Mouse (Mus musculus) midbrain, embryonic 15.5 days (tissue): ENCODE data around the gene Exog. TPM values are rescaled to one million over a fixed set of nuclear protein-coding genes. Genes with fewer than 3 reads are reported as not detected.

Source experiments
- ATAC-seq: fragments of 200-750 bp; cut with Nextera tagmentation; replicated peaks from 2 replicates; pipeline ENCODE4 v1.8.0; 2017; ENCODE audit warnings: moderate TSS enrichment
- H3K27ac ChIP-seq: fragments of 300-500 bp; sonication (generic); 2 replicates; pipeline ENCODE4 v1.5.1; 2015; ENCODE audit warnings: mild to moderate bottlenecking, inconsistent platforms
- H3K27me3 ChIP-seq: fragments of 300-500 bp; sonication (generic); replicated peaks from 2 replicates; pipeline ENCODE4 v1.6.1; 2015; ENCODE audit warnings: inconsistent platforms
- H3K36me3 ChIP-seq: fragments of 300-500 bp; sonication (generic); replicated peaks from 2 replicates; pipeline ENCODE4 v1.6.1; 2015; ENCODE audit warnings: inconsistent platforms
- H3K4me1 ChIP-seq: fragments of 300-500 bp; sonication (generic); 2 replicates; pipeline ENCODE4 v1.6.1; 2015; ENCODE audit warnings: inconsistent platforms
- H3K4me2 ChIP-seq: fragments of 300-500 bp; sonication (generic); 2 replicates; pipeline ENCODE4 v1.6.1; 2015; ENCODE audit warnings: inconsistent platforms, mild to moderate bottlenecking, moderate library complexity
- H3K4me3 ChIP-seq: fragments of 300-500 bp; sonication (generic); 2 replicates; pipeline ENCODE4 v1.5.1; 2015; ENCODE audit warnings: mild to moderate bottlenecking, inconsistent platforms
- H3K9ac ChIP-seq: fragments of 300-500 bp; sonication (generic); 2 replicates; pipeline ENCODE4 v1.6.1; 2015; ENCODE audit warnings: mild to moderate bottlenecking, inconsistent platforms
- H3K9me3 ChIP-seq: fragments of 300-500 bp; sonication (generic); 2 replicates; pipeline ENCODE4 v1.6.1; 2016; ENCODE audit warnings: inconsistent platforms
- WGBS: fragments of 180-500 bp; shearing (Covaris S2); methylation state at CpG from one replicate; pipeline ENCODE4 v1.1.7; 2015; ENCODE audit warnings: mixed read lengths; 5-methylcytosine and 5-hydroxymethylcytosine counted together
- polyA plus RNA-seq: library from polyadenylated mRNA; unstranded; fragments of >200 nt; fragmentation: Nextera tagmentation; extraction: Ambion mirVana; gene quantifications from 2 replicates; pipeline ENCODE4 v1.2.1, GENCODE M21; 2015

The Exog gene
- polyA plus RNA-seq, 1 experiment from 2014 or later, result 53.4 TPM

DNA sequence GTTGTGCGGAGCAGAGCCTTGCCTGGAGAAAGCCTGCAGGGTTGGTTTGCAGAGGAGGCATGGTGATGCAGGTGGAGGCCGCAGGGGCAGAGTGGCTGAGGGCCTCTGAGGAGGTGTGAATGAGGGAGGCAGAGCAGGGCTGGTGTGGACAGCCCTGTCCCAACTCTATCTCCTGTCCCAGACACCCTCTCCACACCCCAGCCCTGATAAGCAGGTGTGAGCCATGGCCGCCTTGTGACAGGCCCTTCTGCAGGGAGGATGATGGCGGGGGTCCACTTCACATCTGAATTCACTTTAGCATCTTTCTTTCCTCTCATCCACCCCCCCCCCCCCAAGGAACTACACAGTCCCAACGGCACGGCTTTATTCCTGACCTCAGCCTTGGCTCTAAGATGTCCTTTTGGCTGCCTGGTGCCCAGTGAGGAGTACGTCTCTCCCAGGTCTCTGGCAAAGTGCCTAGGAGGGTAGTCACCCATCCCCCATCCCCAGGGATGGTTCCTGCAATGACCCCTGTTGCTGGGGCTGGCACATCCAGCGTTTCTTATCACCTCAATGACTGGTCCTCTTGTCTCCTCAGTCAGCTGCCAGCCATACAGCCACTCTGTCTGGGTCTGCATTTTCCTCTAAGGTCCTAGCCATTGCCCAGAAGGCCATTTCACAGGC lies 25.1 kb downstream of the Exog start:
- Histone ChIP-seq H3K36me3 (0 out of 2 replicates have a peak, but pooled peaks cover 5% of the 10 kb centered on the region), H3K9me3 (no peaks in the 10 kb centered on the region), H3K27ac (no peak overlapping the region), H3K4me2 (no peak overlapping the region), H3K4me3 (no peak overlapping the region), H3K9ac (no peak overlapping the region), H3K4me1 (no peaks in the 10 kb centered on the region), H3K27me3 (no peaks in the 10 kb centered on the region)
- ATAC-seq, result no peak
- 83% methylated on average over 8 of the region's 8 CpGs for WGBS

- Histone ChIP-seq H3K4me1 (no peaks in the 10 kb centered on the region), H3K27ac (no peak overlapping the region), H3K4me2 (no peak overlapping the region), H3K9me3 (no peaks in the 10 kb centered on the region), H3K4me3 (no peak overlapping the region), H3K9ac (no peak overlapping the region), H3K27me3 (no peaks in the 10 kb centered on the region), H3K36me3 (no peaks in the 10 kb centered on the region)
- 86% methylated on average over 11 of the region's 11 CpGs for WGBS
- no peak for ATAC-seq
Observed at GRCm38 (mm10) chr9:119472412-119472918, 27.7 kb downstream of the Exog start.

GRCm38 (mm10) chr9:119473011-119473410 lies 28.3 kb downstream of the Exog start:
- H3K4me3 ChIP-seq, result no peak overlapping the region
- no peaks in the 10 kb centered on the region for H3K27me3 ChIP-seq
- no peak overlapping the region for H3K4me2 ChIP-seq
- no peaks in the 10 kb centered on the region for H3K4me1 ChIP-seq
- H3K9ac ChIP-seq, result no peak overlapping the region
- ATAC-seq, result no peak
- WGBS, result 92% methylated on average over 1 of the region's 1 CpGs
- no peaks in the 10 kb centered on the region for H3K36me3 ChIP-seq
- H3K9me3 ChIP-seq, result no peaks in the 10 kb centered on the region
- H3K27ac ChIP-seq, result no peak overlapping the region

DNA sequence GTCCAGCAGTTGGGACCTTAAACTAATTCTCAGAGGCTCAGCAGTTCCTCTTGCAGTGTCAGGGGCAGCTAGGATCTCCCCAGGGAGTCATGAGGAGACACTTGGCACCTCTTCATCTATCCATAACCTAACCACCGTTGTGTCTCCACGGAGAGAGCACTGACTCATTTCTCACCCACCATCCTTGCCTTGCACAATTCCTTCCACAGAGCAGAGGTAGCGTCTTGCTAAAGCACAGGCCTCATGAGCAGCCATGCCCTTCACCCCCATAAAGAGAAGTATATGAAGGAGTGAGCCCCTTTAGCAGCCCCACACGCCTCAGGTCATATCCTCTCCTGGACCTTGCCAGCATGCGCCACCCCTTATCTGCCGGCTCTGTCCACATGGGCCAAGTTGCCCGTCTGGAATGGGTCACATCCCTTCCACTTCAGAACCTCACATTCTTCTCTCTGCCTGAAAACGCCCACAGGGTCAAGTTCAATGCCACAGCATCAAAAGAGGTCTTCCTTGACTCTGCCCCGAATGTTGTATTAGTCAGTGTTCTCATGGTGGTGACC lies 28.9 kb downstream of the Exog start:
- no peaks in the 10 kb centered on the region for H3K27me3 ChIP-seq
- no peaks in the 10 kb centered on the region for H3K36me3 ChIP-seq
- H3K4me2 ChIP-seq, result no peak overlapping the region
- no peak overlapping the region for H3K27ac ChIP-seq
- H3K9ac ChIP-seq, result no peak overlapping the region
- ATAC-seq, result no peak
- no peak overlapping the region for H3K4me3 ChIP-seq
- no peaks in the 10 kb centered on the region for H3K4me1 ChIP-seq
- H3K9me3 ChIP-seq, result no peaks in the 10 kb centered on the region
- 87% methylated on average over 9 of the region's 9 CpGs for WGBS

DNA sequence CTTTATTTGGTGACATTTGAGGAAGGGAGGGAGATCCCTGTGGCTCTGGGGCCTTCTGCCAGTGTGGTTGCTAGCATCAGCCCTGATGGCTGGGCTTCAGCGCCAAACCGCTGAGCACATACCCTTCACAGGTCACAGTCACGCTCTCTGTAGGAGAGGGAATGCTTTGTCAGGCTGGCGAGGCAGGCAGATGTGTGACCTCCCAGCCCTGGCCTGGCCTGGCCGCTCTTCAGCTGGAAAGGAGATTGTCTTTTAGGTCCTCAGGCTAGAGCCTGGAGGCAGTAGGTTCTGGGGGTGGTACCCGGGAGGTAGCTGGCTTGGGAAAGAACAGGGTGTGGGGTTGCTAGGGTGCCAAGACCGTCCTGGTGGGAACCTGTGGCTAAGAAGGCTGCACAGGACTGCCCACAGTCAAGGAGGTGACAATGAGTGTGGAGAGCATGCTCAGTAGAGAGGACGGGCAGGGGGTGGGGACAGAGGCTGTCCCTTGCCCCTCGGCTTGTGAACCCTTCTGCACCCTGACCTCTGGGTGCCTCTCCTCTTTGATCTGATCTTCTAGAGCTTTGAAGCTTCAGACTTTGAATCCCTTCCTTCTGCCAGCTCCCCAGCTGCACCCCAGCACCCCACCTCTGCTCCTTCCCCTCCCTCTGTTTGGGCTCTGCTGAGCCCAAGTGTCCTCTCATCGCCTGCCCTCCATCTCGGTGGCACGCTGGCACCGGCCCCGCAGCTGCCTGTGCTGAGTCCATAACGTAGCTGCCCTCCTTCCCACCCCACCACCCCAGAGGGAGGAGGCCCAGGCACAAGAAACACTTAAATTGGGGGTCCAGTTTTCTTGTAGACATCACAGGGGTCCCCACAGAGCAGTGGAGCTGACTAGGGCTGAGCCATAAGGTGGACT lies 30.2 kb downstream of the Exog start:
- no peaks in the 10 kb centered on the region for H3K4me1 ChIP-seq
- no peak overlapping the region for H3K4me2 ChIP-seq
- H3K27me3 ChIP-seq, result no peaks in the 10 kb centered on the region
- WGBS, result 72% methylated on average over 15 of the region's 15 CpGs
- H3K36me3 ChIP-seq, result no peaks in the 10 kb centered on the region
- H3K27ac ChIP-seq, result no peak overlapping the region
- H3K4me3 ChIP-seq, result no peak overlapping the region
- no peak for ATAC-seq
- H3K9ac ChIP-seq, result no peak overlapping the region
- H3K9me3 ChIP-seq, result no peaks in the 10 kb centered on the region

- H3K4me1 ChIP-seq, result no peaks in the 10 kb centered on the region
- no peak overlapping the region for H3K4me2 ChIP-seq
- no peak for ATAC-seq
- 59% methylated on average over 6 of the region's 6 CpGs for WGBS
- H3K9ac ChIP-seq, result no peak overlapping the region
- no peaks in the 10 kb centered on the region for H3K27me3 ChIP-seq
- H3K36me3 ChIP-seq, result no peaks in the 10 kb centered on the region
- H3K4me3 ChIP-seq, result no peak overlapping the region
- H3K9me3 ChIP-seq, result no peaks in the 10 kb centered on the region
- no peak overlapping the region for H3K27ac ChIP-seq
Observed at GRCm38 (mm10) chr9:119477754-119478153, 33.0 kb downstream of the Exog start.

DNA sequence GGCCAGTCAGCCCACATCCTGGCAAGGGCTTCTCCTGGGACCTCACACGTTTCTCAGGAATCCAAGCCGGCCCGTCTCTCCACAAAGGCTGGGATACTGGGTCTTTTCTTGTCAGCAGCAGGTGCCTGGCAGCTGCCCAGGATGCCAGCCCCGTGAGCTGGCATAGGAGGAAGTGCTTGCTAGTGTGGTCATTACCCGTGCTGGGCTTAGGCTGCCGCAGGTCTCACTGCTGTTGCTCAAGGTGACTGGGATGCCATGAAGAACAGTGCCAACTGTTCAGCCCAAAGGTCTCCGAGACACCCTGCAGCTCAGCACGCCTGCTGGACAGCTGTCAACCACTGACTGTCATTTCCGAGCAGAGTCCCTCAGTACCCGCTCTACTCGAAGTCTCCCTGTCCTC lies 33.6 kb downstream of the Exog start:
- H3K4me1 ChIP-seq, result no peaks in the 10 kb centered on the region
- H3K27me3 ChIP-seq, result no peaks in the 10 kb centered on the region
- no peak overlapping the region for H3K4me3 ChIP-seq
- no peak overlapping the region for H3K4me2 ChIP-seq
- H3K9me3 ChIP-seq, result no peaks in the 10 kb centered on the region
- no peak overlapping the region for H3K9ac ChIP-seq
- WGBS, result 73% methylated on average over 11 of the region's 11 CpGs
- no peaks in the 10 kb centered on the region for H3K36me3 ChIP-seq
- no peak overlapping the region for H3K27ac ChIP-seq
- no peak for ATAC-seq

DNA sequence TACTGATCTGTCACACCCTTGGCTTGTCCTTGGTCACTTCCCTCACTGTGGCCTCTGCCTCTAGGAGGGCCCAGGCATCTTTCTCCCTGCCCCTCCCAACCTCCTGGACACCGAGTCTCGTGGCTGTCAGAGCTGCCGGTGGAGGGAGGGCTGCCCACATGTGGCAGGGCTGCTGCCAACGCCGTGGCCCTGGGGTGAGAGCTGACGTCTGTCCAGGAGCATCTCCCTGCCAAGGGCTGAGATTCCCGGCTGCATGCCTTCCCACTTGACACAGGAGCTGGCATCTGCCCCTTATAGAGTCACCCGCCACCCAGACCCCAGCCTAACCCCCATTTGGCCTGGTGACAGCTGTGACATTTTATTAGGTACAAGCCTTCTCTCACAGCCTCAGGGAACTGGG lies 34.6 kb downstream of the Exog start:
- H3K9ac ChIP-seq, result no peak overlapping the region
- no peak for ATAC-seq

DNA sequence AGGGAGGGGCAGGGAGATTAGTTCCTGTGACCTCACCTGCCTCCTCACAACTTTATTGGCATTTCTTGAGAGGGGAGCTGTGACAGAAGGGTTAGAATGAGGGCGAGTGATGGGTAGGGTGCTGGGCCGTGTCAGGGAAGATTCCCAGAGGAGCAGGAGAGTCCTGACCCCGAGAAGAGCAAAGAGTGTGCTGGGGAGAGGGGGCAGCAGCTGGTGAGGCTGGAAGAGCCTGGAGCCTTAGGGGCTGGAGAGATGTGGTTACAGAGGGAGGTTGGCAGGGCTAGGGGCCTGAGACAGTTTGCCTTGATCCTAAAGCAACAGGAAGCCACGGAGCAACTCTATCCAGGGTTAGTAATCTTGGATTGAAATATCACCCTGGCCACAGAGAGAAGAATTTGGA lies 36.9 kb downstream of the Exog start:
- no peak overlapping the region for H3K4me3 ChIP-seq
- no peaks in the 10 kb centered on the region for H3K36me3 ChIP-seq
- peaks cover 6% of the 10 kb centered on the region; the same call in 1 of the 2 replicates for H3K4me1 ChIP-seq
- no peak overlapping the region for H3K4me2 ChIP-seq
- H3K27me3 ChIP-seq, result no peaks in the 10 kb centered on the region
- no peak overlapping the region for H3K27ac ChIP-seq
- no peak overlapping the region for H3K9ac ChIP-seq
- ATAC-seq, result no peak
- whole genome bisulfite sequencing, result 81% methylated on average over 4 of the region's 4 CpGs
- H3K9me3 ChIP-seq, result no peaks in the 10 kb centered on the region

More for the DNA sequence above, 34.6 kb downstream of the Exog start:
- 65% methylated on average over 8 of the region's 8 CpGs for WGBS
- H3K4me1 ChIP-seq, result peaks cover 6% of the 10 kb centered on the region; the same call in 1 of the 2 replicates
- no peak overlapping the region for H3K27ac ChIP-seq
- no peaks in the 10 kb centered on the region for H3K9me3 ChIP-seq
- no peaks in the 10 kb centered on the region for H3K27me3 ChIP-seq
- no peaks in the 10 kb centered on the region for H3K36me3 ChIP-seq
- H3K4me2 ChIP-seq, result no peak overlapping the region
- no peak overlapping the region for H3K4me3 ChIP-seq

- H3K4me3 ChIP-seq, result no peak overlapping the region
- no peak overlapping the region for H3K9ac ChIP-seq
- H3K27ac ChIP-seq, result no peak overlapping the region
- H3K36me3 ChIP-seq, result no peaks in the 10 kb centered on the region
- no peak for ATAC-seq
- H3K27me3 ChIP-seq, result no peaks in the 10 kb centered on the region
- peaks cover 6% of the 10 kb centered on the region; the same call in 1 of the 2 replicates for H3K4me1 ChIP-seq
- H3K9me3 ChIP-seq, result no peaks in the 10 kb centered on the region
- H3K4me2 ChIP-seq, result no peak overlapping the region
- 48% methylated on average over 23 of the region's 23 CpGs for WGBS
Observed at GRCm38 (mm10) chr9:119483554-119484353, 39.0 kb downstream of the Exog start.

DNA sequence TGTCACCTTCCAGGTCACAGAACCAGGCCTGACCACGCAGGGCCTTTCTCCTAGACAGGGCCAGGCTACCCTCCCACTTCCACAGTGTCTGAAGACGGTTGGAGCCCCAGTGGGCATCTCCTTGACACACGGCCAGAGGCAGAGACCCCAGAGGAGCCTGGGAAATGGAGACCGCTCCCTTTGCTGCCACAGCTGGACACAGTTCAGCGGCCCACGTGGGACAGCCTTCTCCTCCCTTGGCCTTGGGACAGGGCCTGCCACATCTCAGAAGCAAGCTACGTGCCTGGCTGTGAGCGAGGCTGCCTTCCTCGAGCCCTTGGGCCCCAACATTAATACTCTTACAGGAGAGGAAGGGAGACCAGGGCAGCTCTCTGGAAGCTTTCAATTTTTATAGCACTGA lies 39.7 kb downstream of the Exog start:
- no peak overlapping the region for H3K9ac ChIP-seq
- no peak overlapping the region for H3K27ac ChIP-seq
- no peak for ATAC-seq
- 54% methylated on average over 9 of the region's 9 CpGs for WGBS
- H3K36me3 ChIP-seq, result no peaks in the 10 kb centered on the region
- H3K4me3 ChIP-seq, result no peak overlapping the region
- no peaks in the 10 kb centered on the region for H3K9me3 ChIP-seq
- peaks cover 6% of the 10 kb centered on the region; the same call in 1 of the 2 replicates for H3K4me1 ChIP-seq
- H3K4me2 ChIP-seq, result no peak overlapping the region
- no peaks in the 10 kb centered on the region for H3K27me3 ChIP-seq

DNA sequence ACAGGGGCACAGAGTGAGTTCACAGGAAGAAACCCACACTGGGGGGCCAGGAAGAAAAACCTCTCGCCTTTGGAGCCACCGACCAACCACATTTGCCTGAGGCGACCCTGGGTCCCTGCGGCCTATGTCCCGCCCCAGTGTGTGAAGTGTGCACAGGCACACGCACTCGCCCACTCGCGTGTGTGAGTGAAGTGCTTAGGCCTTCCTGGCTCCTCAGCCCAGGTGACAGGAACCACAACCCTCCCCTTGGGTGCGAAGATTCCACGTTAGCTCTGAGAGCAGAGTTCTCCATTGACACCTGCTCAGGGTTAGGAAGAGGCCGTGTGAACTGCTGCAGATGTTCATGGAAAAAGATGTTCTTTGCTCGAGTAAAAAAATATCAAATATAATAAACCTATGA lies 40.1 kb downstream of the Exog start:
- no peaks in the 10 kb centered on the region for H3K9me3 ChIP-seq
- H3K36me3 ChIP-seq, result no peaks in the 10 kb centered on the region
- 90% methylated on average over 13 of the region's 13 CpGs for WGBS
- H3K4me3 ChIP-seq, result no peak overlapping the region
- H3K27ac ChIP-seq, result no peak overlapping the region
- no peak for ATAC-seq
- no peak overlapping the region for H3K9ac ChIP-seq
- peaks cover 6% of the 10 kb centered on the region; the same call in 1 of the 2 replicates for H3K4me1 ChIP-seq
- no peak overlapping the region for H3K4me2 ChIP-seq
- no peaks in the 10 kb centered on the region for H3K27me3 ChIP-seq
